Comparison of ENCODE assay signal across 12 mouse cellular contexts in the genomic region with DNA sequence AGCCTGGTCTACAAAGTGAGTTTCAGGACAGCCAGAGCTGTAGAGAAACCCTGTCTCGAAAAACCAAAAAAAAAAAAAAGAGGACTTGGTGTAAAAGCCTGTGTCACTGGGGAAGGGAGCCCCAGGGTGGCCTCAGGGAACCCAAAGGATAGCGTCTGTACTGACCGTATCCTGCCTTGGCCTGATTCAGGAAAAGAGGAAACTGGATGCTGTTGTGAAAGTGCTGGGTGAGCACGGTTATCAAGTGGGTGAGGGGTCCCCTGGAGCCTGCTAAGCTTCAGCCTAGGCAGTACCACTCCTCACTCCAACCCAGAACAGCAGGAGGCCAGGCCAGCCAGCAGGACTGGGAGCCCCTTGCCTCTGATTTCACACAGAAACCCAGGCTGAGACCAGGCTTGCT. TPM values are rescaled to one million over a fixed set of nuclear protein-coding genes. Genes with fewer than 3 reads are reported as not detected.
A peak's percentile ranks its signal among the peaks of the same experiment; 100 is the strongest.
DNase-seq lines count a peak whose midpoint lies in the region; ATAC-seq and TF ChIP-seq lines count a peak whose summit lies in the region.
"Had no signal": no experiment of that assay in that cellular context is flagged by ENCODE, and none has a peak within 500 bp of the region (broad histone marks: within the 10 kb centered on the region; RNA-seq: fewer than 3 reads in every experiment).

No protein-coding gene starts in this region.

- 0 out of 2 replicates have a peak overlapping the region, but pooled peaks have one; percentile 8 for H3K9ac ChIP-seq in midbrain, embryonic 12.5 days (replicated peaks)
- H3K9ac ChIP-seq in midbrain, embryonic 11.5 days (ENCODE audit: low read length), result no peak overlapping the region
- H3K9ac ChIP-seq in neural tube, embryonic 13.5 days, result peak overlapping the region; percentile 91

- H3K27me3 ChIP-seq in midbrain, embryonic 12.5 days, result no peaks in the 10 kb centered on the region
- no peaks in the 10 kb centered on the region for H3K27me3 ChIP-seq in midbrain, embryonic 11.5 days (ENCODE audit: control insufficient read depth, insufficient read depth, low read length)
- no peaks in the 10 kb centered on the region for H3K27me3 ChIP-seq in limb, embryonic 10.5 days (ENCODE audit: low read depth, poor library complexity, severe bottlenecking)
- no peaks in the 10 kb centered on the region for H3K27me3 ChIP-seq in neural tube, embryonic 13.5 days

- H3K27ac ChIP-seq in gastrocnemius, adult 2 months, result peak overlapping the region; percentile 100
- H3K27ac ChIP-seq in midbrain, embryonic 12.5 days (replicated peaks), result no peak overlapping the region
- no peak overlapping the region for H3K27ac ChIP-seq in midbrain, embryonic 11.5 days (ENCODE audit: low read depth, low read length)
- no peak overlapping the region for H3K27ac ChIP-seq in limb, embryonic 10.5 days
- H3K27ac ChIP-seq in neural tube, embryonic 13.5 days (replicated peaks), result no peak overlapping the region

- DNase-seq in gastrocnemius, adult 2 months, result no peak
- DNase-seq in gastrocnemius, postnatal 4 days (ENCODE audit: low spot score in 2 of 2), result no peak
- no peak for DNase-seq in midbrain, embryonic 11.5 days (ENCODE audit: low spot score, missing footprints)
- no peak for DNase-seq in limb, embryonic 10.5 days (ENCODE audit: low spot score)
- no peak for DNase-seq in embryo, embryonic 9.5 days (ENCODE audit: extremely low spot score)
- DNase-seq: right cerebral cortex, adult 18-20 months had no signal

- 83% methylated on average over 4 of the region's 4 CpGs for WGBS in midbrain, embryonic 12.5 days
- 89% methylated on average over 4 of the region's 4 CpGs for WGBS in midbrain, embryonic 11.5 days
- 87% methylated on average over 4 of the region's 4 CpGs for WGBS in limb, embryonic 10.5 days
- 89% methylated on average over 4 of the region's 4 CpGs for WGBS in neural tube, embryonic 13.5 days

- H3K4me2 ChIP-seq in midbrain, embryonic 12.5 days (replicated peaks), result no peak overlapping the region
- no peak overlapping the region for H3K4me2 ChIP-seq in midbrain, embryonic 11.5 days
- peak overlapping the region; percentile 91; the same call in 1 of the 2 replicates for H3K4me2 ChIP-seq in neural tube, embryonic 13.5 days

- intact Hi-C loops in gastrocnemius, adult 2 months (cut with DNase I), result no loop called here

- H3K9me3 ChIP-seq in midbrain, embryonic 12.5 days, result no peaks in the 10 kb centered on the region
- H3K9me3 ChIP-seq in midbrain, embryonic 11.5 days (ENCODE audit: control insufficient read depth, low read length), result no peaks in the 10 kb centered on the region
- H3K9me3 ChIP-seq in limb, embryonic 10.5 days (replicated peaks), result no peaks in the 10 kb centered on the region
- no peaks in the 10 kb centered on the region for H3K9me3 ChIP-seq in neural tube, embryonic 13.5 days

- peaks cover 20% of the 10 kb centered on the region for H3K36me3 ChIP-seq in midbrain, embryonic 12.5 days
- no peaks in the 10 kb centered on the region for H3K36me3 ChIP-seq in midbrain, embryonic 11.5 days (ENCODE audit: control insufficient read depth, insufficient read depth, low read length)
- peaks cover 45% of the 10 kb centered on the region for H3K36me3 ChIP-seq in limb, embryonic 10.5 days
- peaks cover 38% of the 10 kb centered on the region for H3K36me3 ChIP-seq in neural tube, embryonic 13.5 days

- ATAC-seq in midbrain, embryonic 12.5 days (ENCODE audit: low FRiP score, low read depth), result no peak
- no peak for ATAC-seq in midbrain, embryonic 11.5 days (ENCODE audit: low FRiP score)
- ATAC-seq in neural tube, embryonic 13.5 days (ENCODE audit: low read depth), result no peak
- no peak for ATAC-seq in CD4-positive, CD25-positive, alpha-beta regulatory T cell, adult 4 months

- no peak for TF ChIP-seq CTCF in gastrocnemius, adult 2 months (IDR thresholded peaks at IDR 0.05)

- peak overlapping the region; percentile 93 for H3K4me3 ChIP-seq in gastrocnemius, adult 2 months
- no peak overlapping the region for H3K4me3 ChIP-seq in midbrain, embryonic 12.5 days
- no peak overlapping the region for H3K4me3 ChIP-seq in midbrain, embryonic 11.5 days (ENCODE audit: low read depth, low read length)
- H3K4me3 ChIP-seq in limb, embryonic 10.5 days, result peak overlapping the region; percentile 94; the same call in 1 of the 2 replicates
- H3K4me3 ChIP-seq in neural tube, embryonic 13.5 days, result no peak overlapping the region

- peaks cover 36% of the 10 kb centered on the region for H3K4me1 ChIP-seq in midbrain, embryonic 12.5 days
- peaks cover 21% of the 10 kb centered on the region for H3K4me1 ChIP-seq in midbrain, embryonic 11.5 days (ENCODE audit: control insufficient read depth, insufficient read depth, low read length)
- peaks cover 29% of the 10 kb centered on the region for H3K4me1 ChIP-seq in limb, embryonic 10.5 days
- peaks cover 52% of the 10 kb centered on the region for H3K4me1 ChIP-seq in neural tube, embryonic 13.5 days (replicated peaks)

RNA-seq across cellular contexts. Expression of a gene that starts 2.9 kb away (rescaled TPM):
- 10 to 100 TPM; 30.3 to 44.8 TPM for total RNA-seq in gastrocnemius, adult 2 months (2021)
- 10 to 100 TPM; 32.3 to 32.8 TPM for total RNA-seq in gastrocnemius, postnatal 4 days (2021)
- polyA plus RNA-seq in midbrain, embryonic 12.5 days (2016; fragmentation: Nextera tagmentation; extraction: Ambion mirVana), result 31.7 and 31.9 TPM in 2 replicates
- 22.1 and 22.2 TPM in 2 replicates for polyA plus RNA-seq in midbrain, embryonic 11.5 days (2014; fragmentation: Nextera tagmentation; extraction: Ambion mirVana)
- polyA plus RNA-seq in limb, embryonic 10.5 days (2016; fragmentation: Nextera tagmentation; extraction: Ambion mirVana), result 43.6 and 43.8 TPM in 2 replicates
- 54.4 and 66.3 TPM in 2 replicates for polyA plus RNA-seq in neural tube, embryonic 13.5 days (2015; fragmentation: Nextera tagmentation; extraction: Ambion mirVana)
- polyA plus RNA-seq in CD4-positive, CD25-positive, alpha-beta regulatory T cell, adult 4 months (2017; shearing (Covaris generic)), result 10 to 100 TPM; 19.3 to 21.6 TPM

RNA-seq across cellular contexts. Expression of a gene that starts 8.9 kb away (rescaled TPM):
- 10 to 100 TPM; 53.5 to 66.1 TPM for total RNA-seq in gastrocnemius, adult 2 months (2021)
- 10 to 100 TPM; 87.3 to 91.8 TPM for total RNA-seq in gastrocnemius, postnatal 4 days (2021)
- polyA plus RNA-seq in midbrain, embryonic 12.5 days (2016; fragmentation: Nextera tagmentation; extraction: Ambion mirVana), result 83.2 and 88.5 TPM in 2 replicates
- polyA plus RNA-seq in midbrain, embryonic 11.5 days (2014; fragmentation: Nextera tagmentation; extraction: Ambion mirVana), result 63.8 and 66.9 TPM in 2 replicates
- polyA plus RNA-seq in limb, embryonic 10.5 days (2016; fragmentation: Nextera tagmentation; extraction: Ambion mirVana), result 68.0 and 84.5 TPM in 2 replicates
- polyA plus RNA-seq in neural tube, embryonic 13.5 days (2015; fragmentation: Nextera tagmentation; extraction: Ambion mirVana), result 105 and 110 TPM in 2 replicates
- 10 to 100 TPM; 35.2 to 58.5 TPM for polyA plus RNA-seq in CD4-positive, CD25-positive, alpha-beta regulatory T cell, adult 4 months (2017; shearing (Covaris generic))

RNA-seq across cellular contexts. Expression of a gene that starts 42.0 kb away (rescaled TPM):
- not detected for total RNA-seq in gastrocnemius, adult 2 months (2021)
- total RNA-seq in gastrocnemius, postnatal 4 days (2021), result not detected
- polyA plus RNA-seq in midbrain, embryonic 12.5 days (2016; fragmentation: Nextera tagmentation; extraction: Ambion mirVana), result 0.69 and 0.75 TPM in 2 replicates
- polyA plus RNA-seq in midbrain, embryonic 11.5 days (2014; fragmentation: Nextera tagmentation; extraction: Ambion mirVana), result 0.29 TPM in 1 of 2 replicates, not detected in the other
- polyA plus RNA-seq in limb, embryonic 10.5 days (2016; fragmentation: Nextera tagmentation; extraction: Ambion mirVana), result 0.40 and 0.71 TPM in 2 replicates
- 0.42 and 0.52 TPM in 2 replicates for polyA plus RNA-seq in neural tube, embryonic 13.5 days (2015; fragmentation: Nextera tagmentation; extraction: Ambion mirVana)
- polyA plus RNA-seq in CD4-positive, CD25-positive, alpha-beta regulatory T cell, adult 4 months (2017; shearing (Covaris generic)), result 1 to 10 TPM in 1 of 2 experiments, under 1 TPM in 1; 0.68 to 1.3 TPM
- total RNA-seq: gastrocnemius, adult 18-20 months; left cerebral cortex, postnatal 25 days had no signal
- polyA plus RNA-seq: cortical plate, adult 2 months had no signal

Comparison
In these comparisons a context has a peak if more than half of its experiments do, and no peak if none do; other contexts are left out.
1. H3K4me3 ChIP-seq: peak in gastrocnemius, adult 2 months (single experiment) and limb, embryonic 10.5 days (single experiment); none in midbrain, embryonic 12.5 days (single experiment), midbrain, embryonic 11.5 days (single experiment) and neural tube, embryonic 13.5 days (single experiment).